Mouse (Mus musculus): ENCODE measurements around the gene Zdhhc22. TPM values are rescaled to one million over a fixed set of nuclear protein-coding genes. Genes with fewer than 3 reads are reported as not detected.

The Zdhhc22 gene
- total RNA-seq, 2 experiments from 2014 or later: 1.1 to 1.7 TPM

GRCm38 (mm10) chr12:86998699-86999098 is 8.5 kb upstream of the Zdhhc22 start:
- no peak for DNase-seq (ENCODE audit: low spot score in 2 of 2)

- no peak for DNase-seq (ENCODE audit: low spot score in 2 of 2)
These were observed 5.7 kb upstream of the Zdhhc22 start for GRCm38 (mm10) chr12:86995931-86996330.

- DNase-seq (ENCODE audit: low spot score in 2 of 2): no peak
These were observed 4.5 kb upstream of the Zdhhc22 start for GRCm38 (mm10) chr12:86994776-86995175.

- DNase-seq (ENCODE audit: low spot score in 2 of 2): no peak
These were observed 3.9 kb upstream of the Zdhhc22 start for GRCm38 (mm10) chr12:86994166-86994565.

- DNase-seq (ENCODE audit: low spot score in 2 of 2): no peak
These were observed 503 bp upstream of the Zdhhc22 start for GRCm38 (mm10) chr12:86990755-86991110.

- DNase-seq (ENCODE audit: low spot score in 2 of 2): no peak
These were observed 852 bp downstream of the Zdhhc22 start for GRCm38 (mm10) chr12:86989378-86989777.

GRCm38 (mm10) chr12:86988227-86988626 is 2.0 kb downstream of the Zdhhc22 start:
- no peak for DNase-seq (ENCODE audit: low spot score in 2 of 2)

GRCm38 (mm10) chr12:86986562-86986961 is 3.7 kb downstream of the Zdhhc22 start:
- DNase-seq (ENCODE audit: low spot score in 2 of 2): no peak

- DNase-seq (ENCODE audit: low spot score in 2 of 2): no peak
These were observed 6.1 kb downstream of the Zdhhc22 start for GRCm38 (mm10) chr12:86984194-86984555.

- peak; percentile 40 to 51 for DNase-seq (ENCODE audit: low spot score in 2 of 2)
These were observed 6.6 kb downstream of the Zdhhc22 start for GRCm38 (mm10) chr12:86983470-86984193.

GRCm38 (mm10) chr12:86981180-86981579 is 9.1 kb downstream of the Zdhhc22 start:
- no peak for DNase-seq (ENCODE audit: low spot score in 2 of 2)

- DNase-seq (ENCODE audit: low spot score in 2 of 2): peak in 1 of 2 experiments; percentile 32
These were observed 12.4 kb downstream of the Zdhhc22 start for GRCm38 (mm10) chr12:86977833-86978232.

GRCm38 (mm10) chr12:86976511-86977168 is 13.6 kb downstream of the Zdhhc22 start:
- no peak for DNase-seq (ENCODE audit: low spot score in 2 of 2)

GRCm38 (mm10) chr12:86975761-86976160 is 14.5 kb downstream of the Zdhhc22 start:
- no peak for DNase-seq (ENCODE audit: low spot score in 2 of 2)

- DNase-seq (ENCODE audit: low spot score in 2 of 2): peak; percentile 42 to 51
These were observed 15.6 kb downstream of the Zdhhc22 start for GRCm38 (mm10) chr12:86974387-86975288.

- DNase-seq (ENCODE audit: low spot score in 2 of 2): no peak
These were observed 16.5 kb downstream of the Zdhhc22 start for GRCm38 (mm10) chr12:86973706-86974105.

GRCm38 (mm10) chr12:86973216-86973615 is 17.0 kb downstream of the Zdhhc22 start:
- DNase-seq (ENCODE audit: low spot score in 2 of 2): peak; percentile 11 to 31

GRCm38 (mm10) chr12:86971089-86971488 is 19.1 kb downstream of the Zdhhc22 start:
- DNase-seq (ENCODE audit: low spot score in 2 of 2): no peak

GRCm38 (mm10) chr12:86969220-86969601 is 21.0 kb downstream of the Zdhhc22 start:
- DNase-seq (ENCODE audit: low spot score in 2 of 2): no peak

- DNase-seq (ENCODE audit: low spot score in 2 of 2): no peak
These were observed 21.6 kb downstream of the Zdhhc22 start for GRCm38 (mm10) chr12:86968468-86969219.

GRCm38 (mm10) chr12:86965237-86965799 is 24.9 kb downstream of the Zdhhc22 start:
- DNase-seq (ENCODE audit: low spot score in 2 of 2): no peak

Measured in adrenal gland, postnatal 4 days (tissue).